Mouse (Mus musculus) kidney, embryonic 14.5 days (tissue): Measurements from ENCODE around the gene Trib3. TPM values are rescaled to one million over a fixed set of nuclear protein-coding genes. Genes with fewer than 3 reads are reported as not detected.
A peak's percentile ranks its signal among the peaks of the same experiment; 100 is the strongest.

Source experiments
- ATAC-seq: fragments of 200-750 bp; cut with Nextera tagmentation; 2 replicates; pipeline ENCODE4 v1.8.0; 2017; ENCODE audit warnings: moderate number of reproducible peaks, mild to moderate bottlenecking, moderate TSS enrichment, moderate library complexity; ENCODE audit not compliant: low FRiP score, low TSS enrichment
- H3K27ac ChIP-seq: fragments of 300-500 bp; sonication (generic); 2 replicates; pipeline ENCODE4 v1.5.1; 2014; ENCODE audit warnings: low read depth, mild to moderate bottlenecking, low read length, moderate library complexity, mixed read lengths
- H3K27me3 ChIP-seq: fragments of 300-500 bp; sonication (generic); 2 replicates; pipeline ENCODE4 v1.6.1; 2014; ENCODE audit warnings: mild to moderate bottlenecking, low read length; ENCODE audit not compliant: control insufficient read depth, insufficient read depth
- H3K36me3 ChIP-seq: fragments of 300-500 bp; sonication (generic); 2 replicates; pipeline ENCODE4 v1.6.1; 2014; ENCODE audit warnings: low read length, mixed read lengths; ENCODE audit not compliant: control insufficient read depth, insufficient read depth
- H3K4me1 ChIP-seq: fragments of 300-500 bp; sonication (generic); 2 replicates; pipeline ENCODE4 v1.6.1; 2014; ENCODE audit warnings: low read length, mixed read lengths; ENCODE audit not compliant: control insufficient read depth, insufficient read depth
- H3K4me2 ChIP-seq: fragments of 300-500 bp; sonication (generic); replicated peaks from 2 replicates; pipeline ENCODE4 v1.6.1; 2014; ENCODE audit warnings: low read depth, mild to moderate bottlenecking, low read length
- H3K4me3 ChIP-seq: fragments of 300-500 bp; sonication (generic); 2 replicates; pipeline ENCODE4 v1.5.1; 2014; ENCODE audit warnings: mild to moderate bottlenecking, low read length
- H3K9ac ChIP-seq: fragments of 300-500 bp; sonication (generic); 2 replicates; pipeline ENCODE4 v1.6.1; 2014; ENCODE audit warnings: low read depth, mild to moderate bottlenecking, low read length, moderate library complexity
- H3K9me3 ChIP-seq: fragments of 300-500 bp; sonication (generic); 2 replicates; pipeline ENCODE4 v1.6.1; 2016; ENCODE audit warnings: low read length; ENCODE audit not compliant: control insufficient read depth
- WGBS: fragments of 180-500 bp; shearing (Covaris S2); extraction: QIAGEN DNeasy Blood & Tissue Kit; methylation state at CpG from one replicate; pipeline ENCODE4 v1.1.7; 2014; 5-methylcytosine and 5-hydroxymethylcytosine counted together
- polyA plus RNA-seq: library from polyadenylated mRNA; unstranded; fragments of >200 nt; fragmentation: Nextera tagmentation; extraction: Ambion mirVana; gene quantifications from 2 replicates; pipeline ENCODE4 v1.2.1, GENCODE M21; 2014

The Trib3 gene
- polyA plus RNA-seq: 0.57 and 0.61 TPM in 2 replicates

DNA sequence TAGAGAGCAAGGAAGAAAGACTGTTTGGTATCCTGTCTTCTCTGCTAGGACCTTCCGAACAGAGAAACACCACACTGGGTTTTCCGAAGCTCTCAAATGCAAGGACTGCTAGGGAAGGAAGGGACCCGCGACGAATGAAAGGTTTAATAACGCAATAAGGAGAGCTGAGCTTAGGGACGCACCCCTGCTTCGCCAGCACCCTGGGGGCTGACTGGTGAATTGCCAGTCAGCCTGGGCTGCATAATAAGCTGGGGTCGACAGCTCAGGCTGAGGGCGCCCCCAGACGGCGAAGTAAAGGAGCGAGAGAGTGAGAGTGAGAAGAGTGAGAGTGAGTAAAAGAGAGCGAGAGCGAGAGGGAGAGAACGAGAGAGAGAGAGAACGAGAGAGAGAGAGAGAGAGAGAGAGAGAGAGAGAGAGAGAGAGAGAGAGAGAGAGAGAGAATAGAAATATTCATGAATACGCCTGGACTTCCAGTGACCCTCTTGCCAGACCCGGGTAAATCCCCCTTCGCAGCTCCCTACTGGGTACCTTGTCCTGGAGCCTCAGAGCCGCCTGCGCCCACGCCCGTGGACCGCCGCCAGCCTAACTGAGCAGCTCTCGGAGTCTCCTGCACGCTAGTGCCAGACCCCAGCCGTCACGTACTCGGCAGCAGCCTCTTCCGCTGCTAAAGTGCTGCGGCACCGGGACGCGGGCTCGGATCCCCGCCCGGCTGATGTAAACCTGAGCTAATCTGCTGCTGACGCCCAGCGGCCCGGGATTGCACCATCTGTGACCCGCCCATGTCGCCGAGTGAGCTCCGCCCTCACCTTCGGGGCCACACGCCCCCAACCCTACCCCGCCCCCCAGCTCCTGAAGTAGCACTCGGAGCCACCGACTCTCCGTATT lies at the start of gene Trib3:
Gene Trib3, minus strand, starts transcription at position 704 of the 885 bp plus-strand sequence.
- peak; percentile 87 for ATAC-seq
- no peaks in the 10 kb centered on the region for H3K9me3 ChIP-seq
- H3K4me3 ChIP-seq: peak within 1 kb of the TSS; percentile 57
- H3K4me1 ChIP-seq: peaks cover 7% of the 10 kb centered on the region; the same call in 1 of the 2 replicates
- H3K27me3 ChIP-seq: no peaks in the 10 kb centered on the region
- no peak within 1 kb of the TSS for H3K27ac ChIP-seq
- H3K9ac ChIP-seq: peak within 1 kb of the TSS; percentile 66
- WGBS: under 1% methylated on average over 52 of the region's 52 CpGs
- H3K36me3 ChIP-seq: no peaks in the 10 kb centered on the region
- H3K4me2 ChIP-seq: peak within 1 kb of the TSS; percentile 93

DNA sequence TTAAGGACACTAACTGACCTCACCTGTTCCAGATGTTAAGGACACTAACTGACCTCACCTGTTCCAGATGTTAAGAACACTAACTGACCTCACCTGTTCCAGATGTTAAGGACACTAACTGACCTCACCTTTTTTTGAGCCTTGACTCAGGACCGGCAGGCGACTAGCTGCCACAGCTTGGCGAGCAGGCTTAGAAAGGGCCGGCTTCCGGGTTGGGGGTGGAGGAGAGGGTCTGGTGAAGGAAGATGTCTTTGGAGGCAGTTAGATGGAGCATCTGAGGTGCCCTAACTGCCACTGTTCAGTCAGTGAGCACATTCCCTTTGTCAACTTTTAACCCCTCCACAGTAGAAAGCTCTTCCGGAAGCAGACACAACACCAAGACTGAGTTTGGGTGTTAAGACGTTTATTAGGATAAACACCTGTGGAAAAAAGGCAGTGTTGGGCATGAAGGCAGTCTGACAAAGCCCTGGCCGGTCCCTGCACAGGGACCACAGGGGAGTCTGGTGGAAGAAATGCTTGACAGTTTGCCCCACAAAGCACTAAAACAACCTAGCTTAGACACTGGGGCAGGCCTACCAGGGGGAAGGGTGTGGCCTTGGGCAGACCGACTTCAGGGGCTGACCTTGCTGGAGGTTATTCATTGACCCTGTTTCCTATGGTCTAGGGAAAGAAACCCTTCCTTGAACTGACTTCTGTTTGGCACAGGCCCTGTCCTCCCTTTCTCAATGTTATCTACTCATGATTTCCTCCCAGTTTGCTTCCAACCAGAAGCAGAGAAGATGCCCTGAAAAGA lies 49.6 kb upstream of the Trib3 start:
- no peaks in the 10 kb centered on the region for H3K9me3 ChIP-seq
- H3K27me3 ChIP-seq: no peaks in the 10 kb centered on the region
- peaks cover 26% of the 10 kb centered on the region for H3K4me1 ChIP-seq
- peak overlapping the region; percentile 80; the same call in 1 of the 2 replicates for H3K4me2 ChIP-seq
- peak overlapping the region; percentile 24; the same call in 1 of the 2 replicates for H3K27ac ChIP-seq
- 51% methylated on average over 9 of the region's 9 CpGs for WGBS
- 0 out of 2 replicates have a peak overlapping the region, but pooled peaks have one; percentile 7 for H3K9ac ChIP-seq
- H3K36me3 ChIP-seq: peaks cover 4% of the 10 kb centered on the region; the same call in 1 of the 2 replicates
- no peak for ATAC-seq
- H3K4me3 ChIP-seq: no peak overlapping the region; the same call in 1 of the 2 replicates

DNA sequence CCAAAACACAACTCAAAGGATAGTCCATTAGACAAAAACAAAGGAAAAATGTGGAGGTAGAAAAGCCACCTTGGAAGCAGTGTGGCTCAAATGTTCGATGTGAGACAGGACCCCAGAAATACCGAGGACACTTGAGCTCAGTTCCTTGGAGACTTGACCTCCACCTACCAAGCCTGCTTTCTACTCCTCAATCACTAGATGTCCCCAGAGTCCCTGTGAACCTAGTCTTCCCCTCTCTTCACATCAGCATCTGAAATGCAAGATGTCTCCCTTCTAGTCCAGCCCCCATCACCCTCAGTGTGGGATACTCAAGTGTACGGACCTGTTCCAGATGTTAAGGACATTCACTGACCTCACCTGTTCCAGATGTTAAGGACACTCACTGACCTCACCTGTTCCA lies 49.0 kb upstream of the Trib3 start:
- Histone ChIP-seq H3K4me2 (no peak overlapping the region), H3K36me3 (peaks cover 4% of the 10 kb centered on the region; the same call in 1 of the 2 replicates), H3K27ac (no peak overlapping the region), H3K9me3 (no peaks in the 10 kb centered on the region), H3K4me1 (peaks cover 26% of the 10 kb centered on the region), H3K4me3 (no peak overlapping the region), H3K27me3 (no peaks in the 10 kb centered on the region), H3K9ac (no peak overlapping the region)
- no peak for ATAC-seq
- 9% methylated on average over 3 of the region's 3 CpGs for WGBS

DNA sequence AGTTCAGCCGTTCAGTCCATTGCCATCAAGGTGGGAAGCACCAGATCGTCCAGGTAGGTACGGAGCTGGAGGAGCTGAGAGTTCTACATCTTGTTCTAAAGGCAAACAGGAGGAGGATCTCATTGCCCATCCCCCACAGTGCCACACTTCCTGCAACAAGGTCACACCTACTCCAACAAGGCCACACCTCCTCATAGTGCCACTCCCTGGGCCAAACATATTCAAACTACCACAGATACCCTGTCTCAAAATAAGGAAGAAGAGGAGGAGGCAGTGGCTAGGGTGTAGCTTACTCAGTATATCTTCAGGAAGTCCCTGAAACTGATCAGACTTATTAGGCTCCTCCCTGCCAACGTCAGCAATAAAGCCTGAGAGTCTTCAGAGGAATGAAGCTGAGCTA lies 40.4 kb upstream of the Trib3 start:
- no peak for ATAC-seq
- no peaks in the 10 kb centered on the region for H3K36me3 ChIP-seq
- H3K9me3 ChIP-seq: no peaks in the 10 kb centered on the region
- no peak overlapping the region for H3K9ac ChIP-seq
- no peak overlapping the region for H3K4me3 ChIP-seq
- no peaks in the 10 kb centered on the region for H3K27me3 ChIP-seq
- H3K4me1 ChIP-seq: no peaks in the 10 kb centered on the region
- no peak overlapping the region for H3K27ac ChIP-seq
- WGBS: 85% methylated on average over 4 of the region's 4 CpGs
- H3K4me2 ChIP-seq: no peak overlapping the region

DNA sequence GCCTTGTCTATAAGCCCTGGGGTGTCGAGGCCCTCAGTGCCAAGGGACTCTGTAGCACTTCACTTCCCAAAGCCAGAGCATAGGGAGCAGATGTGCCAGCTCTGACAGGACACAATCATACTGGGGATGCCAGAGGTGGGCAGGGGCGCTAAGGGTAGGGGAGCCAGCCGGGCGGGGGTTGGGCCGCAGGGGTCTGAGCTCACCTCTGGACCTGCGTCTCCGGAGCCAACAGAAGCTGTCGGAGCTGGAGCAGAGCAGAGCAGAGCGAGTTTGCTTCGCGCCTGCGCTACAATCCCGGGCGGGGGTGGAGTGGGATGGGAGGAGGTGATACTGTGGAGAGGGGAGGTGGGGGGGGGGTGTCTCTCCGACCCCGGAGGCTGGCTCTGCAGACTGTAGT lies 32.5 kb upstream of the Trib3 start, which contains the start of gene Nrsn2:
Gene Nrsn2, minus strand, starts transcription at position 294 of the 397 bp plus-strand sequence.
- H3K27ac ChIP-seq: no peak within 1 kb of the TSS
- H3K4me1 ChIP-seq: peaks cover 6% of the 10 kb centered on the region; the same call in 1 of the 2 replicates
- H3K4me2 ChIP-seq: peak within 1 kb of the TSS; percentile 27; the same call in 1 of the 2 replicates
- no peak within 1 kb of the TSS for H3K9ac ChIP-seq
- H3K27me3 ChIP-seq: peaks cover 8% of the 10 kb centered on the region
- ATAC-seq: peak; percentile 59
- no peaks in the 10 kb centered on the region for H3K36me3 ChIP-seq
- no peaks in the 10 kb centered on the region for H3K9me3 ChIP-seq
- H3K4me3 ChIP-seq: no peak within 1 kb of the TSS
- WGBS: 1% methylated on average over 16 of the region's 16 CpGs

DNA sequence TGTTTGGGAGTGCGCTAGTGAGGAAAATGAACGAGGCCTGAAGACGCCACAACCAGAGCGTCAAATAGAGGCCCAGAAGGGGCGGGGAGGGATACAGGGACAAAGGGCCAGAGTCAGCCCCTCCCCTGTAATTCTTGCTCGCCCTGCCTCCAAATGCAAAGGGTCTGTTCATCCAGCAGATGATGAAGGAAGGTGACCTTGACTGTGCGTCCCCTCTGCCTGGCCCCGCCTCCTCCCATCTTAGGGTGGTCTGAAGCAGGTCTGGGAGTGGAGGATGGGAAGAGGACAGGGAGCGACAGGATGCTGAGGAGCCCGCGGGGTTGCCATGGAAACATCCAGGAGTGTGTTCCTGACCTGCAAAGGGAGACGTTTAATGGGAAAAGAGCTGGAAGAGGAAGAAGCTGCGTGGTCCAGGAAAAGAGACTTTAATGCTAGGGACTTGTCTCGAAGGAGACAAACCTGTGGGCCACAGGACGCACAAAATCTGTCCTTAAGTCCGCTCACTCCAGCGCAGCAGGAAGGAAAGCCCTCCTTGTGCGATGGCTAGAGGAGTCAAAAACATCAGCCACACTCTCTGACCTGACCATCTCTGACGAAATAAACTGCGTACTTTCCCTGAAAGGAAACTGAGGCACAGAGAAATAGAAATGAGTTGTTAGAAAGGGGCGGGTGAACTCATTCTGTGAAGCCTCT lies 32.0 kb upstream of the Trib3 start:
- Histone ChIP-seq H3K27ac (no peak overlapping the region), H3K4me2 (peak overlapping the region; percentile 27; the same call in 1 of the 2 replicates), H3K27me3 (peaks cover 8% of the 10 kb centered on the region), H3K9me3 (no peaks in the 10 kb centered on the region), H3K36me3 (no peaks in the 10 kb centered on the region), H3K4me3 (no peak overlapping the region), H3K9ac (no peak overlapping the region), H3K4me1 (peaks cover 6% of the 10 kb centered on the region; the same call in 1 of the 2 replicates)
- WGBS: 3% methylated on average over 21 of the region's 21 CpGs
- ATAC-seq: peak; percentile 59

DNA sequence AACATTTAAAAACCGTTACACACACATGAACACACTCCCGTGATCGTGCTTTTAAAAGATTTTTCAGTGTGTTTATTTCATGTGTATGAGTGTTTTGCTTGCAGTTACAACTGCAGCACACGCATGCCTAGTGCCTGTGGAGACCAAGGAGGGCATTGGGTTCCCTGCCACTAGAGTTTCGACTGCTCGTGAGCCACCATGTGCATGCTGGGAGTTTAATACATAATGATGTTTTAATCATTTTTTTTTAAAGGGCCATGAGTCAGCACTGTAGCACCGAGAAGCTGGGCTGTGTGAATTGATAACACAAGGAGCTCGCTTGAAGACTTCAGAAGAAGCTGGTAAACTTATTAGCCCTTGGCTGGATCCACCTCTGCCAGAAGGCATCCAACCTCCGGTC lies 29.7 kb upstream of the Trib3 start:
- 83% methylated on average over 9 of the region's 9 CpGs for WGBS
- Histone ChIP-seq H3K27ac (no peak overlapping the region), H3K9me3 (no peaks in the 10 kb centered on the region), H3K4me1 (peaks cover 6% of the 10 kb centered on the region; the same call in 1 of the 2 replicates), H3K4me3 (no peak overlapping the region), H3K9ac (no peak overlapping the region), H3K36me3 (no peaks in the 10 kb centered on the region), H3K4me2 (no peak overlapping the region), H3K27me3 (peaks cover 8% of the 10 kb centered on the region)
- no peak for ATAC-seq

DNA sequence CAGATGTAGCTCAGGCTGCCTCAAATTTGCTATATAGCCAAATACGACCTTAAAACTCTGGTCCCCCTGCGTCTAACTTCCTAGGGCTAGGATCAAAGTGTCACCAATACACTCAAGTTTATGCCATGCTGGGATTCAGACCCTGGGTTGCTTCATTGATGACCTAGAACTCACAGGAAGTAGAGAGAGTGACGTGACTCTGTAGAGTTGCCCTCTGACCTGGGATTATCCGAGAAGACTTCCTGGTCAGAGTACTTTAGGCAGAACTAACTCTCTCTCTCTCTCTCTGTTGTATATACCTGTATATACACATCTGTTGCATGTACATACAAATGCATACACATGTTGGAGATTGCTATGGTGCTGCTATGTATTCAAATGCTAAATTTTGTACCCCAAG lies 28.8 kb upstream of the Trib3 start:
- WGBS: 65% methylated on average over 4 of the region's 4 CpGs
- H3K4me2 ChIP-seq: no peak overlapping the region
- H3K4me1 ChIP-seq: peaks cover 6% of the 10 kb centered on the region; the same call in 1 of the 2 replicates
- no peaks in the 10 kb centered on the region for H3K9me3 ChIP-seq
- H3K27ac ChIP-seq: no peak overlapping the region
- no peak overlapping the region for H3K4me3 ChIP-seq
- no peak overlapping the region for H3K9ac ChIP-seq
- ATAC-seq: no peak
- no peaks in the 10 kb centered on the region for H3K36me3 ChIP-seq
- H3K27me3 ChIP-seq: peaks cover 8% of the 10 kb centered on the region
